Mouse (Mus musculus): ENCODE measurements at regions not wholly inside any gene's neighbourhood (a gene's known extent, or its start where the extent isn't known, plus 50 kb on each side); places are given as distances from the start of the nearest gene placed in this dataset.

DNA sequence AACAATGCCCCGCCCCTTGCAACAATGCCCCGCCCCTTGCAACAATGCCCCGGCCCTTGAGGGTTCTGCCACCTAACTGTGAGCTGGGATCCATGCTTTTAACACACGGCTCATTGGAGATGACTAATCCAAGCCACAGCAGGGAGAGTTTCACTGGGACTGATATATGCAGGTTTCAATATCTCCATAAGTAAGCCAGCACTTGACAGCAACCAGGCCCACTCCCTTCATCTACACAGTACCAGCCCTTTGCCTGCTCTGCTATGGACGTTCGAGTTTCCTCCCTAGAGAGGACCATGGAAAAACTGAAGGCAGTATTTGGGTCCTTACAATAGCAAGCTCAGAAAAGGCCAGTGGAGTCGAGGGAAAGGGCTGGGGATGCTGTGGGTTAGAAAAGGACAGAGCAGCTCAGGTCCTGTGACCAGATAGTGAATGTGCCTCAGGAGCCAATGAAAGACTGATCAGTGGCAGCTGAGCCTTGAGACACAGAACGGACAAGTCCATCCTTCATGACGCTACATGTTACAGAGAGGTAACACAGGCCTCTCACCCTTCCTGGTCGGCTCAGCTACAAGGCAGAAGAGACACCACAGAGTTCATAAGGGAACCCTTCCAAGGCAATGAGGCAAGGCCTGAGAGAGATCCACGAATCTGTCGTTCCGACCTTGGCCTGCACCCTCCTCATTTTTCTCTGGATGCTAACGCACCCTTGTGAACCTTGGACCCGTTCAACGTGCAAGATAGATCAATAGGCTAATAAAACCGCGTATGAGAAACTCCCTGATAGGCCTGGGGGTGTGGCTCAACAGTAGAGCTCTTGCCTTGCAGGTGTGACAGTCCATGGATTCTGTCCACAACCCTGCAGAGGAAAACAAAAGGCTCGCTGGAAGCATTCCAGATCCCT is 114.5 kb downstream of the Sp3 start:
- Histone ChIP-seq H3K27me3 (ENCODE audit: control insufficient read depth, insufficient read depth, low read length) (no peaks in the 10 kb centered on the region), H3K9ac (replicated peaks; ENCODE audit: low read depth, low read length) (no peak overlapping the region), H3K36me3 (replicated peaks; ENCODE audit: control insufficient read depth, insufficient read depth, low read length) (no peaks in the 10 kb centered on the region), H3K4me2 (ENCODE audit: low read depth, low read length) (no peak overlapping the region), H3K27ac (ENCODE audit: low read depth) (no peak overlapping the region), H3K4me3 (ENCODE audit: low read depth, low read length) (no peak overlapping the region), H3K4me1 (ENCODE audit: control insufficient read depth, insufficient read depth) (0 out of 2 replicates have a peak, but pooled peaks cover 2% of the 10 kb centered on the region), H3K9me3 (replicated peaks; ENCODE audit: control insufficient read depth, low read length) (no peaks in the 10 kb centered on the region)
- TF ChIP-seq CTCF (IDR thresholded peaks at IDR 0.05; ENCODE audit: low read depth) = no peak
- TF ChIP-seq EP300 (IDR thresholded peaks at IDR 0.05; ENCODE audit: low read depth) = no peak
- no peak for ATAC-seq (ENCODE audit: insufficient read depth, low read depth)
- WGBS = 57% methylated on average over 19 of the region's 19 CpGs
- DNase-seq (ENCODE audit: low spot score) = no peak

GRCm38 (mm10) chr2:72866366-72866688 is 113.9 kb downstream of the Sp3 start:
- 68% methylated on average over 2 of the region's 2 CpGs for WGBS
- Histone ChIP-seq H3K4me1 (ENCODE audit: control insufficient read depth, insufficient read depth) (0 out of 2 replicates have a peak, but pooled peaks cover 2% of the 10 kb centered on the region), H3K4me2 (ENCODE audit: low read depth, low read length) (no peak overlapping the region), H3K9ac (replicated peaks; ENCODE audit: low read depth, low read length) (no peak overlapping the region), H3K9me3 (replicated peaks; ENCODE audit: control insufficient read depth, low read length) (no peaks in the 10 kb centered on the region), H3K4me3 (ENCODE audit: low read depth, low read length) (no peak overlapping the region), H3K27ac (ENCODE audit: low read depth) (no peak overlapping the region), H3K27me3 (ENCODE audit: control insufficient read depth, insufficient read depth, low read length) (no peaks in the 10 kb centered on the region), H3K36me3 (replicated peaks; ENCODE audit: control insufficient read depth, insufficient read depth, low read length) (no peaks in the 10 kb centered on the region)
- ATAC-seq (ENCODE audit: insufficient read depth, low read depth) = no peak
- DNase-seq (ENCODE audit: low spot score) = no peak
- TF ChIP-seq CTCF (IDR thresholded peaks at IDR 0.05; ENCODE audit: low read depth) (no peak), EP300 (IDR thresholded peaks at IDR 0.05; ENCODE audit: low read depth) (no peak)

GRCm38 (mm10) chr2:72868173-72868572 is 112.1 kb downstream of the Sp3 start:
- H3K4me2 ChIP-seq (ENCODE audit: low read depth, low read length) = no peak overlapping the region
- WGBS = 89% methylated on average over 3 of the region's 3 CpGs
- H3K36me3 ChIP-seq (replicated peaks; ENCODE audit: control insufficient read depth, insufficient read depth, low read length) = no peaks in the 10 kb centered on the region
- no peaks in the 10 kb centered on the region for H3K9me3 ChIP-seq (replicated peaks; ENCODE audit: control insufficient read depth, low read length)
- no peak overlapping the region for H3K27ac ChIP-seq (ENCODE audit: low read depth)
- TF ChIP-seq EP300 (IDR thresholded peaks at IDR 0.05; ENCODE audit: low read depth) (no peak), CTCF (IDR thresholded peaks at IDR 0.05; ENCODE audit: low read depth) (no peak)
- 0 out of 2 replicates have a peak, but pooled peaks cover 2% of the 10 kb centered on the region for H3K4me1 ChIP-seq (ENCODE audit: control insufficient read depth, insufficient read depth)
- DNase-seq (ENCODE audit: low spot score) (no peak), ATAC-seq (ENCODE audit: insufficient read depth, low read depth) (no peak)
- no peaks in the 10 kb centered on the region for H3K27me3 ChIP-seq (ENCODE audit: control insufficient read depth, insufficient read depth, low read length)
- H3K4me3 ChIP-seq (ENCODE audit: low read depth, low read length) = no peak overlapping the region
- H3K9ac ChIP-seq (replicated peaks; ENCODE audit: low read depth, low read length) = no peak overlapping the region

- H3K4me2 ChIP-seq (ENCODE audit: low read depth, low read length) = no peak overlapping the region
- no peaks in the 10 kb centered on the region for H3K27me3 ChIP-seq (ENCODE audit: control insufficient read depth, insufficient read depth, low read length)
- H3K27ac ChIP-seq (ENCODE audit: low read depth) = no peak overlapping the region
- no peaks in the 10 kb centered on the region for H3K36me3 ChIP-seq (replicated peaks; ENCODE audit: control insufficient read depth, insufficient read depth, low read length)
- H3K9me3 ChIP-seq (replicated peaks; ENCODE audit: control insufficient read depth, low read length) = no peaks in the 10 kb centered on the region
- H3K9ac ChIP-seq (replicated peaks; ENCODE audit: low read depth, low read length) = no peak overlapping the region
- 78% methylated on average over 5 of the region's 5 CpGs for WGBS
- no peak for TF ChIP-seq EP300 (IDR thresholded peaks at IDR 0.05; ENCODE audit: low read depth)
- TF ChIP-seq CTCF (IDR thresholded peaks at IDR 0.05; ENCODE audit: low read depth) = no peak
- ATAC-seq (ENCODE audit: insufficient read depth, low read depth) (no peak), DNase-seq (ENCODE audit: low spot score) (no peak)
- no peak overlapping the region for H3K4me3 ChIP-seq (ENCODE audit: low read depth, low read length)
- no peaks in the 10 kb centered on the region for H3K4me1 ChIP-seq (ENCODE audit: control insufficient read depth, insufficient read depth)
Measured at GRCm38 (mm10) chr2:72871836-72872235, 108.4 kb downstream of the Sp3 start.

DNA sequence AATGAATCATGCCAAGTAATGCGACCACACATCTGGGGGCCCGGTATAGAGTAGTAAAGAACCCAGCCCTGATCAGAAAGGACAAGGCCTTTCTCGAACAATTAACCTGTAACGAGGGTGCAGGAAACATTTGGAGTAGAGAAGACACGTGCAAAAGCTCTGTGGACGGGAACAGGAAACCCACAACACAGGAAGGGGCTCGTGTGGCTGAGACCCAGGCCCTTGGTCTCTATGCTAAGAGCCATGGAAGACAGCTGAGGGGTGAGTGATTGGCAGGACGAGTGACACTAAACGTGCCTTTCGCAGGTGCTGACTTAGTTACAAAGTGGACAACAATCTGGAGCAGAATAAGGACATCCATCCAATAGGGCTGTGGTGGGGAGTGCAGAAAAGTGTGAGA is 106.3 kb downstream of the Sp3 start:
- Histone ChIP-seq H3K4me2 (ENCODE audit: low read depth, low read length) (no peak overlapping the region), H3K27ac (ENCODE audit: low read depth) (no peak overlapping the region), H3K36me3 (replicated peaks; ENCODE audit: control insufficient read depth, insufficient read depth, low read length) (no peaks in the 10 kb centered on the region), H3K4me3 (ENCODE audit: low read depth, low read length) (no peak overlapping the region), H3K9me3 (replicated peaks; ENCODE audit: control insufficient read depth, low read length) (no peaks in the 10 kb centered on the region), H3K27me3 (ENCODE audit: control insufficient read depth, insufficient read depth, low read length) (no peaks in the 10 kb centered on the region), H3K9ac (replicated peaks; ENCODE audit: low read depth, low read length) (no peak overlapping the region), H3K4me1 (ENCODE audit: control insufficient read depth, insufficient read depth) (no peaks in the 10 kb centered on the region)
- ATAC-seq (ENCODE audit: insufficient read depth, low read depth) (no peak), DNase-seq (ENCODE audit: low spot score) (no peak)
- TF ChIP-seq CTCF (IDR thresholded peaks at IDR 0.05; ENCODE audit: low read depth) = no peak
- TF ChIP-seq EP300 (IDR thresholded peaks at IDR 0.05; ENCODE audit: low read depth) = no peak
- WGBS = 73% methylated on average over 10 of the region's 10 CpGs

DNA sequence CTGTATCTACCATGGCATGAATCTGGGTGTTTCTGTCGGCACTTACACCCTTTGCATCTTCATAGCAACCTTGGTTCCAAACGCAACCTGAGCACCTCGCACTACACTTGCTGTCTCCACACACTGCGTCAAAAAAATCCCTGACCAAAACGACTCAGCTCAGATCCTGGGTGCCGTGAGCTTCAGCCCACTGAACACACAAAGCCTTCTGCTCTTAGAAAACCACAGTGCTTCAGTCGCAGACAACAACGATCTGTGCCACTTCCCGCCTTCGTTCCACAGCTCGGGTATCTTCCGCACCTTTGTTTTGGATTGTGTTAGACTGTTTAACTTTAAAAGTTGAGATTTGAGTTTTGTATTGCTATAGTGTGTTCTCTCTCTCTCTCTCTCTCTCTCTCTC is 105.7 kb downstream of the Sp3 start:
- DNase-seq (ENCODE audit: low spot score) = no peak
- no peak for ATAC-seq (ENCODE audit: insufficient read depth, low read depth)
- H3K36me3 ChIP-seq (replicated peaks; ENCODE audit: control insufficient read depth, insufficient read depth, low read length) = no peaks in the 10 kb centered on the region
- no peak for TF ChIP-seq EP300 (IDR thresholded peaks at IDR 0.05; ENCODE audit: low read depth)
- TF ChIP-seq CTCF (IDR thresholded peaks at IDR 0.05; ENCODE audit: low read depth) = no peak
- WGBS = 75% methylated on average over 12 of the region's 12 CpGs
- H3K4me2 ChIP-seq (ENCODE audit: low read depth, low read length) = no peak overlapping the region; the same call in 1 of the 2 replicates
- no peak overlapping the region for H3K27ac ChIP-seq (ENCODE audit: low read depth)
- no peak overlapping the region for H3K9ac ChIP-seq (replicated peaks; ENCODE audit: low read depth, low read length)
- H3K9me3 ChIP-seq (replicated peaks; ENCODE audit: control insufficient read depth, low read length) = no peaks in the 10 kb centered on the region
- H3K27me3 ChIP-seq (ENCODE audit: control insufficient read depth, insufficient read depth, low read length) = no peaks in the 10 kb centered on the region
- H3K4me1 ChIP-seq (ENCODE audit: control insufficient read depth, insufficient read depth) = no peaks in the 10 kb centered on the region
- H3K4me3 ChIP-seq (ENCODE audit: low read depth, low read length) = no peak overlapping the region

All from heart, postnatal 0 days (tissue).